Mouse (Mus musculus): Measurements from ENCODE around the gene Rnf135. TPM values are rescaled to one million over a fixed set of nuclear protein-coding genes. Genes with fewer than 3 reads are reported as not detected.

Rnf135 gene
- polyA plus RNA-seq, 1 experiment: 17.9 TPM

GRCm38 (mm10) chr11:80161041-80161440, 22.6 kb upstream of the Rnf135 start:
- Histone ChIP-seq H3K4me1 (ENCODE audit: control insufficient read depth, insufficient read depth, low read length) (peaks cover 30% of the 10 kb centered on the region), H3K27ac (ENCODE audit: insufficient read depth, low read depth, low read length) (no peak overlapping the region), H3K4me3 (ENCODE audit: insufficient read depth, low read length) (no peak overlapping the region)
- TF ChIP-seq POLR2A (IDR thresholded peaks at IDR 0.05; ENCODE audit: borderline replicate concordance, low read depth, low read length) (no peak), CTCF (IDR thresholded peaks at IDR 0.05; ENCODE audit: low read depth, low read length) (no peak)

DNA sequence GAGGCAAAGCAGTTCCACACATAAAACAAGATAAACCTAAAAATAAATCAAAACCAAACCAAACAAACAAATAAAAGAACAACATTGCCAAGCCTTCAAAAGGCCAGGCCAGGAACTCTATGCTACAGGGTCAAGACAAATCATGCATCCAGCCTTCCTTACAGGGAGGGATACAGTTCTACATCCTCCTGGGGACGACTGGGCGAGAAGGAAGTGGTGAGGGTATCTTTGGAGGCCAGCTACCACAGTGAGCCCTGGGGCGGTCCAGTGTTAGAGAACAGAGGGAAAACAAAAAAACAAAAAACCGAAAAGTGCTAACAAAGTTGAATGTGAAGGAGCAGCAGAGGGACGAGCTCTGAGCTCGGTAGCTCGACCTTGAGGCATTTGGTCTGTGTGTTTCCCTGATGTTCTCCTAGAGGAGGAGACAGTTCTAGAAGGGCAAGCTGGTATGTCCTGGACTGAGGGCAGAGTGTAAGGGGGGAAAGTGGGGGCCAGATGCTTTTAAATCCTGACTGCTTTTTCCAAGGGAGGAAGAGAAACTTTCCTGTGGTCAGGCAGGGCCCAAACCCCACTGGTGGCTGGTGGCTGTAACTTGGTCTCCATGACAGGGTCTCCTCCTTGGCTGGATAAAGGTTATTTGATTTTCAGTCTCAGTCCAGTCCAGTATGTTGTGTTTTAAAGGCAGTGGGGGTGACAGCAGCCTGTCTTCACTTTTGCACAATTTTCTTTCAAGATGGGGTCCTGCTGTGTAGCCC, 20.1 kb upstream of the Rnf135 start:
- peaks cover 32% of the 10 kb centered on the region for H3K4me1 ChIP-seq (ENCODE audit: control insufficient read depth, insufficient read depth, low read length)
- H3K27ac ChIP-seq (ENCODE audit: insufficient read depth, low read depth, low read length): 0 out of 2 replicates have a peak overlapping the region, but pooled peaks have one; percentile 4
- H3K4me3 ChIP-seq (ENCODE audit: insufficient read depth, low read length): no peak overlapping the region
- no peak for TF ChIP-seq POLR2A (IDR thresholded peaks at IDR 0.05; ENCODE audit: borderline replicate concordance, low read depth, low read length)
- TF ChIP-seq CTCF (IDR thresholded peaks at IDR 0.05; ENCODE audit: low read depth, low read length): no peak

- Histone ChIP-seq H3K4me1 (ENCODE audit: control insufficient read depth, insufficient read depth, low read length) (peaks cover 33% of the 10 kb centered on the region), H3K27ac (ENCODE audit: insufficient read depth, low read depth, low read length) (no peak overlapping the region), H3K4me3 (ENCODE audit: insufficient read depth, low read length) (no peak overlapping the region)
- TF ChIP-seq POLR2A (IDR thresholded peaks at IDR 0.05; ENCODE audit: borderline replicate concordance, low read depth, low read length) (no peak), CTCF (IDR thresholded peaks at IDR 0.05; ENCODE audit: low read depth, low read length) (no peak)
Measured at GRCm38 (mm10) chr11:80164224-80164623, 19.4 kb upstream of the Rnf135 start.

DNA sequence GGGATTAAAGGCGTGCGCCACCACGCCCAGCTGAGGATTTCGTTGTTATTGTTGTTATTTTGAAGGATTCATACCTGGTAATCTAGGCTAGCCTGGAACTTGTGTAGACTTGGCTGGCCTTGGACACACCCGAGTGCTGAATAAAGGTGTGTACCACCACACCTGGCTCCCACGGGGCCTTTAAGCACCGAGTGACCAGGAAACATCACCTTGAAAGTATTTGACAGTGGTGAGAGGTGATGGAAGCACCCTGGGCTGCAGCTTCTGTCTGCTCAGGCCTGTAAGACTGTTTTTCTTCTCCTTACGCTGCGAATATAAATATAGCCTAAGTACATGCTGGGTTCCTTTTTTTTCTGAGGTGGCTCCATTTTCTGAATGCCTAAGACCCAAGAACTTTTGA, 15.5 kb upstream of the Rnf135 start:
- peak overlapping the region; percentile 99 for H3K27ac ChIP-seq (ENCODE audit: insufficient read depth, low read depth, low read length)
- no peak overlapping the region for H3K4me3 ChIP-seq (ENCODE audit: insufficient read depth, low read length)
- H3K4me1 ChIP-seq (ENCODE audit: control insufficient read depth, insufficient read depth, low read length): peaks cover 64% of the 10 kb centered on the region
- no peak for TF ChIP-seq CTCF (IDR thresholded peaks at IDR 0.05; ENCODE audit: low read depth, low read length)
- no peak for TF ChIP-seq POLR2A (IDR thresholded peaks at IDR 0.05; ENCODE audit: borderline replicate concordance, low read depth, low read length)

DNA sequence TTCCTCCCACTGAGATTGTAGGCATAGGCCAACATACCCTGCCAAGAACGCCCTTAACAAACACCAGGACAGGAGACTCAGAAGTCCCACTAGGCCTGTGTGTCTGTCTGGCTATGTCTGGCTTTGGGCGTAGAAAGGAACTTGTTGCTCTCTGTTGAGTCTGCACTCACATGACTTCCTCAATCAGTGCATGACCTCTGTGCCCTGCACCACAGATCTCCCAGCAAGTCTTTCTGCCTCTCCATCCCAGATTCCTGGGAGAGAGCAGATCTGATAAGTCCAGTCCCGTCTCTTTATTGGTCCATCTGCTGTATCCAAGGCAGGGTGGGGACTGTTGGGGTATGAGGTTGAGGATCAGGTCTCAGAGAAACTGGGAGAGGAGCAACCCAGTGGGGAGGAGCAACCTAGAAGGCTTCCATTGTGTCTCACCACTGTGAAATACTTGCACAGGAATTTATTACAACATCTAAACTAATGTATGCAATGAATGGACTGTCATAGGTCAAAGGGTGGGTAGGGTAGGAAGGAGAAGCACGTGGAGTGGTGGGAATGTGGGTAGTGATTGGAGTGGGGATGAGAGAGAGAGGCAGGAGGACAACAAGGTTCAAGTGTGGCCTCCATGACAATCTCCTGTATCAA, 14.9 kb upstream of the Rnf135 start:
- no peak overlapping the region for H3K4me3 ChIP-seq (ENCODE audit: insufficient read depth, low read length)
- peaks cover 62% of the 10 kb centered on the region for H3K4me1 ChIP-seq (ENCODE audit: control insufficient read depth, insufficient read depth, low read length)
- no peak for TF ChIP-seq CTCF (IDR thresholded peaks at IDR 0.05; ENCODE audit: low read depth, low read length)
- TF ChIP-seq POLR2A (IDR thresholded peaks at IDR 0.05; ENCODE audit: borderline replicate concordance, low read depth, low read length): 0 out of 2 replicates have a peak, but pooled peaks have one; percentile 8
- peak overlapping the region; percentile 99 for H3K27ac ChIP-seq (ENCODE audit: insufficient read depth, low read depth, low read length)

DNA sequence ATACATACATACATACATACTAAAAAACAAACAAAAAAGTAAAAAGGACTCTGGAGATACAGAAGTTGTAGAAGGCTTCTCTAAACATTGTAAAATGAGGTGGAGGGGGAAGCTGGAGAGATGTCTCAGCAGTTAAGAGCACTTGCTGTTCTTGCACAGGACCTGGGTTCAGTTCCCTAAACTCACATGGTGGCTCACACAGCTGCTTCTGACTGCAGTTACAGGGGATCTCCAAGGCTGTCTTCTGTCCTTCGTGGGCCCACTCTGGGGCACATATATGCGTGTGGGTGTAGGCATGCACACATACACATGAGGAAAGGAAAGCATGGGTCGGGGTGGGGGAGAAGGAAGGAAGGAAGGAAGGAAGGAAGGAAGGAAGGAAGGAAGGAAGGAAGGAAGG, 14.0 kb upstream of the Rnf135 start:
- peaks cover 69% of the 10 kb centered on the region for H3K4me1 ChIP-seq (ENCODE audit: control insufficient read depth, insufficient read depth, low read length)
- H3K27ac ChIP-seq (ENCODE audit: insufficient read depth, low read depth, low read length): peak overlapping the region; percentile 99
- no peak overlapping the region for H3K4me3 ChIP-seq (ENCODE audit: insufficient read depth, low read length)
- no peak for TF ChIP-seq POLR2A (IDR thresholded peaks at IDR 0.05; ENCODE audit: borderline replicate concordance, low read depth, low read length)
- TF ChIP-seq CTCF (IDR thresholded peaks at IDR 0.05; ENCODE audit: low read depth, low read length): no peak

DNA sequence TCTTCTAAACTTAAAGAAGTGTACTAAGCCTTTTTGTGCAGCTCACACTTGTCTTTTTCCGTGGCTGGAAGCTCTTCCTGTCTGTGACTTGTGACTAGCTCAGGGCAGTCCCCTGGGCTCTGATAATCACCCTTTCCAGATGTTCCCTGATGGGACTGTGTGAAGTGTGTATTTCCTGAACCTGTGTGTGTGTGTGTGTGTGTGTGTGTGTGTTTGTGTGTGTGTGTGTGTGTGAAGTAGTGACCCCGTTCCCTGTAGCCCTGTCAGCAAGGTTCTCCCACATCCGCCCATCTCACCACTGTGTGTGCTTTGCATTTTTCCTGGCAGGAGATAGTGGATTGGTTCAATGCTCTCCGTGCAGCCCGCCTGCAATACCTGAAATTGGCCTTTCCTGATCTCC, 13.3 kb upstream of the Rnf135 start:
- Histone ChIP-seq H3K4me3 (ENCODE audit: insufficient read depth, low read length) (no peak overlapping the region), H3K27ac (ENCODE audit: insufficient read depth, low read depth, low read length) (peak overlapping the region; percentile 99)

GRCm38 (mm10) chr11:80171884-80172283, 11.8 kb upstream of the Rnf135 start:
- Histone ChIP-seq H3K27ac (ENCODE audit: insufficient read depth, low read depth, low read length) (peak overlapping the region; percentile 99), H3K4me3 (ENCODE audit: insufficient read depth, low read length) (no peak overlapping the region), H3K4me1 (ENCODE audit: control insufficient read depth, insufficient read depth, low read length) (peaks cover 86% of the 10 kb centered on the region)
- TF ChIP-seq CTCF (IDR thresholded peaks at IDR 0.05; ENCODE audit: low read depth, low read length): no peak
- TF ChIP-seq POLR2A (IDR thresholded peaks at IDR 0.05; ENCODE audit: borderline replicate concordance, low read depth, low read length): no peak

More for the DNA sequence above, 13.3 kb upstream of the Rnf135 start:
- no peak for TF ChIP-seq CTCF (IDR thresholded peaks at IDR 0.05; ENCODE audit: low read depth, low read length)
- peaks cover 74% of the 10 kb centered on the region for H3K4me1 ChIP-seq (ENCODE audit: control insufficient read depth, insufficient read depth, low read length)

GRCm38 (mm10) chr11:80173963-80174670, 9.5 kb upstream of the Rnf135 start:
- Histone ChIP-seq H3K4me1 (ENCODE audit: control insufficient read depth, insufficient read depth, low read length) (peaks cover 89% of the 10 kb centered on the region), H3K27ac (ENCODE audit: insufficient read depth, low read depth, low read length) (peak overlapping the region; percentile 40), H3K4me3 (ENCODE audit: insufficient read depth, low read length) (no peak overlapping the region)
- TF ChIP-seq CTCF (IDR thresholded peaks at IDR 0.05; ENCODE audit: low read depth, low read length) (no peak), POLR2A (IDR thresholded peaks at IDR 0.05; ENCODE audit: borderline replicate concordance, low read depth, low read length) (no peak)
